Mouse (Mus musculus): ENCODE results near the gene Gm49416.

The Gm49416 gene

DNA sequence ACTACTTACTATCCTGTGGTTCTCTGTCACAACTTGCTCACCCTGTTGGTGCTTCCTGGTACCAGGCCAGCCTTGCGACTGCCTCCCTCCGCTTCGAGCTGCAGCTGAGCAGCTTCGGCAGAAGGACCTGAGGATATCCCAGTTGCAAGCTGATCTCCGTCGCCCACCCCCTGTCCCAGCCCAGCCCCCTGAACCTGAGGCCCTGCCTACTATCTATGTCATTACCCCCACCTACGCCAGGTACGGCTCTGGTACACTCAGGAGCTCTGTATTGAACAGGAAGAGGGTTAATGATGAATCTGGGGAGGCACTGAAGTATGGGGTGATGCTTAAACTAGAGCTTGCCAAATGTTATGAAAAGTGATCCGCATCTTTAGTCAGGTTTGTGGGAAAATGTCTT is 33.0 kb downstream of the Gm49416 start:
- no peak for DNase-seq

DNA sequence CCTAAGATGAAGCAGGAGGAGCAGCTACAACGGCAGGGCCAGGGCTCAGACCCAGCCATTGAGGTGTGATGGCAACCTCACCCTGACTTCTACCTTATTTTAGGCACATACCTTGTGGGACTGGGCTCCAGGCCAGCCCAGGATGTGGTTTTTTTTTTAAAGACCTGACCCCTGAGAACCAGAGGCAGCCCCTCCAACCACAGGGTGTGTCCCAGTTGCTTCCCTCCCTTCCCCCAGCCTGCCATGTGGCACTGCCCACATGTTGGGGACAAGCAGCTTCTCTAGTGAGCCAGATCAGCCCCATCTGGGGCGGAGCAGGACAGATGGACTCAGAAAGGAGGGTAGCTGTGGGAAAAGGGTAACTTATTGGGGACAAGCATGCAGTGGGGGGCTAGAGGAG is 38.0 kb downstream of the Gm49416 start:
- no peak for DNase-seq

DNA sequence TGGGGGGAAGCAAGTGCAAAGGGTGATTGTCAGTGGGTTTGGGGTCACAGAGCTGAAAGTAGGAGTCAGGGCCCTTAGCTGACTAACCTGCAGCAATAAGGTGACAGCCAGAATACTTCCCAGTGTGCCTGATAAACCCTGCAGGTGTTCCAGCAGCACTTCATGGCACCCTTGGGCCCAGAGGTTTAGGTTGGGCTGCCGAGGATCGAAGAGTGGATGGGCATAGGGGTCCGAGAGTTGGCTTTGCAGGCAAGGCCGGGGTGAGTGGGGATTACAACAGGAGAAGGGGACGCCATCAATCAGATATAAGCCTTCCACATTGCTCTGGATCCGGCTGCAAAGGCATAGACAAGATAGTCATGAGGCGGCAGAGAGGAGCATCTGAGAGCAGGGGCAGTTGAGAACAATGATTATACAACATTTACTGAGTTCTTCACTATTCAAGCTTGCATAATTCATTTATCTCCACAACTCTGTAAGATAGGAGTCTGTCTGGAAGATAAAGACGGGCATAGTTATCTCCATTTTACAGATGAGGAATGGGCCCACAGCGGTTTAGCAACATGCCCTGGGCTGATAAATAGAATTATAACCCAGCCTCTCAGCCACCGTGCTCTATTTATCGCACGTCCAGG is 39.3 kb downstream of the Gm49416 start:
- no peak for DNase-seq

GRCm38 (mm10) chr19:8928689-8929223 is 40.0 kb downstream of the Gm49416 start:
- DNase-seq, result no peak

DNA sequence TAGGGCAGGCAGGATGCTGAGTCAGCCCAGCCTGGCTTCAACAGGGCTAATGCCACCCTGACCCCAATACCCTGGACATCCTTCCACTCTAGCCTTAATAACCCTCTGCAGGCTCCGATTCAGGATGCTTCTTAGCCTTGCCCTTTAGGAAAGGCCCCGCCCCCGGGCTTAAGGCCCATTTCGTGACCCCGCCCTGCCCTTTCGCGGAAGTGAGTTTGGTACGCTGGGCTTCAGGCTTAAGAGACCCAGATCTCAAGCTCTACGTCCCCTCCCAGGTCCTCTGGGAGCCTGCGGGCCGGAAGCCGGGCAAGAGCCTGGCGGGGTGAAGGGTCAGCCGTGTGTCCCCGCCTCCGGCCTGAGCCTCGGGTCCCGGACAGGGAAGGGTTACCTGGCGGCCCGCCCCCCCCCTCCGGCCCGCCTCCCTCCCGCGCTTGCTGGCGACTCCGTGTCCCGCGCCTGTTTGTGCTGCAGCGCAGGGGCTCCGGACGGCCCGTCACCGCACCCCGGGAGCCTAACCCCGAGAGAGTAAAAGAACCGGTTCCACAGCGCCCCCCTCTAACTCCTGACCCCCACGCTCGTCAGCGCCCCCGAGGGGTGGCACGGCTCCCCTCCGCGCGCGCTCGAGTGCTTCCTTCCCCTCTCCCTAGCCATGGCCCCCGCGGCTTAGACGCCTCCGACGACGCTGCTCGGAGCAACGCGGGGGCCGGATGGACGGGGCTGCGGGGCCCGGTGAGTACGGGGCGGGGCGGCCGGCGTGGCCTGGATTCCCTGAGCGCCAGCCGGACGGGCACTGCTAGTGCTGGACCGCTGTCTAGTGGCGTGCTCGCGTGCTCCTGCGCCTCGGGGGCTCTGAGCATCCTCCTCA is 40.7 kb downstream of the Gm49416 start, which contains the start of the genes Rom1 and Eml3:
Rom1 (minus strand) TSS at position 133 of the 865 bp plus-strand sequence.
Eml3 (plus strand) TSS at position 329 of the 865 bp plus-strand sequence.
- DNase-seq, result peak; percentile 56

DNA sequence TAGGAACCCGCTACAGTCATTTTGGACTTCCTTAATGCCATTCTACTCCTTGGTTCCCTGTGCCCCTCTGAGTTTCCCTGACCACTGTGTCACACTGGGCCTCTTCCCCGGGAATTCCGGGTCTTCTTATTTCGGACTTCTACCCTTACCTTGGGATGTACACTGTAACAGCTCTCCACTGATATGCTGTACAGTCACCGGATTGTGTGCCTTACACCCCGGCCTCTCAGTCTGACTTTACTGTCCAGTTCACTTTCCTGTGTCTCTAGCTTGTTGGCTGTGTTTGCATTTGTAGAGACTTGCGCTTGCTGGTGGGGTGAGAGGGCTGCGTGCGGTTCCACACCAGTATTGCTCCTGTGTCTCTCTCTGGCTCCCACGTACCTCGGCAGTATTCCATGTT is 41.4 kb downstream of the Gm49416 start:
- no peak for DNase-seq

DNA sequence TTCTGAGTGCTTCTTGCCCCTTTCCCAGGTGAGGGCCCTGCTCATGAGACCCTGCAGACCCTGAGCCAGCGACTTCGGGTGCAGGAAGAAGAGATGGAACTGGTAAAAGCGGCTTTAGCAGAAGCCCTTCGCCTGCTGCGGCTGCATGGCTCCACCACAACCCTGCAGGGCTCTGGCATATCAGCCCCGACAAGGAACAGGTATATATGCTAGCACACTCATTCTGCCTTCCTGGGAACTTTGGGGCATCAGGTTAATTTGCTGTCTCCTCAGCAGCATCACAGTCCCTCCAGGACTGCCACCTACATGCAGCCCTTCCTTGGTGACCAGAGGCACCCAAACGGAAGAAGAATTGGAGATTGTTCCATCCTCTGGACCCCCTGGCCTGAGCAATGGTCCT is 42.0 kb downstream of the Gm49416 start:
- DNase-seq, result no peak

GRCm38 (mm10) chr19:8936736-8937135 is 48.0 kb downstream of the Gm49416 start:
- DNase-seq, result no peak

DNA sequence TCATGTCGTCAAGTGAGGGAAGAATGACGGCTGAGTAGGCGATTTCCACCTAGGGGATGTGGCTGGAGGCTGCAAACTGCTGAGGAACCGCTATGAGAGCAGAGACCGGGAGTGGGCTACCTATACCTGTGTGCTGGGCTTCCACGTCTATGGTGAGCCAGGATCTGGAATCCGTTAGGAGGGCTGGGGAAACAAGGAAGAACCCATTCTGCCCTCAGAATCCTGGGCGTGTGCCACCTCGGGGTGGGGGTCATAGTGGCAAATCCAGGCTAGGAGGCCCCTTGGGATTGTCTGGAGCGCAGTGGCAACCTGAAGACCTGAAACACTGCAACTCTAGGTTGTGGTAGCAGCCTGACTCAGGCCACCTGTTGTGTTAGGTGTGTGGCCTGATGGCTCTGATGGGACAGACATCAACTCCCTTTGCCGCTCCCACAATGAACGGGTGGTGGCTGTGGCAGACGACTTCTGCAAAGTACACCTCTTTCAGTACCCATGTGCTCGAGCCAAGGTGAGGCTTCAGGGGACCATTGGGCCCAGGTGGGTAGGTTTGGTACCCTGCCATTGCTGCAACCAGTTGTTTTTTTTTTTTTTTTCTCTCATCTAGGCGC is 51.9 kb downstream of the Gm49416 start:
- no peak for DNase-seq

DNA sequence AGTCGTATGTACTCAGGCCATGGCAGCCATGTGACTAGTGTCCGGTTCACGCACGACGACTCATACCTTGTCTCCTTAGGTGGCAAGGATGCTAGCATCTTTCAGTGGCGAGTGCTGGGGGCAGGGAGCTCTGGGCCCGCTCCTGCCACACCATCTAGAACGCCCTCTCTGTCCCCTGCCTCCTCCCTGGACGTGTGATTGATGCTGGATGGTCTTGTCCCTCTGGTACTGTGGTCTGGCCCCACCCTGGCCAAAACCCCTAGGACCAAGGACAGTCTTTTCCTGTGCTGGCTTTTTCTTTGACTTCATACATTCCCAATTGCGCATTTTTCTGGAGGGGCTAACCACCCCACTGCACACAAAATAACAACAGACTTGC is 52.4 kb downstream of the Gm49416 start:
- DNase-seq, result no peak

DNA sequence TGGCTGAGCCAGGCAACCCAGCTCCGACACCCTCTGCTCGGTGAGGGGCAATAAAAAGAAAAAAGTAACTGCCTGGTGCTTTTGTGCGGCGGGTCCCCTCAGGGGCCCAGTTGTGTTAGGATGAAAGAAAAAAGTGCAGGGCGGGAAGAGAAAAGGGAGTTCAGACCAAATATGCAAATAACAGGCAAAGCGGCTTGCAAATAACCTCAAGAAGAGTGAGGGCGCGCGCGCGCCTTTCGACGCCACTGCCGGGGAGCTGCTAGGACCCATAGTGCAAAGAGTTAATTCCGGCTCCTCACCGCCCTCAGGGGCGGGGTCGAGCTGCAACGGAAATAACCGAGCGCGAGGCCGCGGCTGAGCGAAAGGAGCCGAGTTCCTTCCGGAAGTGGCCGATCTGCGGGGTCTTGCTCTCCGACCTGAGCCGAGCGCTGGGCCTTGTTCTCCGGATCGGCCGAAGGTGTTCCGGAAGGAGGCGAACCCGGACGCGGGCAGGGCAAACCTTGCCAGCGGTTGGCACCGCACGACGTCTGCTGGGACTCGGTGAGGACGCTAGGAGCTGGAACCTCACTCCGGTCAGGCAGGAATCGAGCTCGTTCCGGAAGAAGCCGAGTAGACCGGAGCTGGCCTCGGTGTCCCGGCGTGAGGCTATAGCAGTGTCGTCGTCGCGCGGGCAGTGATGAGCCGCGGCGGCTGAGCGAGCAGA is 52.9 kb downstream of the Gm49416 start, which contains the start of gene Mta2:
Mta2 (plus strand) TSS at position 361 of the 703 bp plus-strand sequence.
- peak; percentile 91 for DNase-seq

DNA sequence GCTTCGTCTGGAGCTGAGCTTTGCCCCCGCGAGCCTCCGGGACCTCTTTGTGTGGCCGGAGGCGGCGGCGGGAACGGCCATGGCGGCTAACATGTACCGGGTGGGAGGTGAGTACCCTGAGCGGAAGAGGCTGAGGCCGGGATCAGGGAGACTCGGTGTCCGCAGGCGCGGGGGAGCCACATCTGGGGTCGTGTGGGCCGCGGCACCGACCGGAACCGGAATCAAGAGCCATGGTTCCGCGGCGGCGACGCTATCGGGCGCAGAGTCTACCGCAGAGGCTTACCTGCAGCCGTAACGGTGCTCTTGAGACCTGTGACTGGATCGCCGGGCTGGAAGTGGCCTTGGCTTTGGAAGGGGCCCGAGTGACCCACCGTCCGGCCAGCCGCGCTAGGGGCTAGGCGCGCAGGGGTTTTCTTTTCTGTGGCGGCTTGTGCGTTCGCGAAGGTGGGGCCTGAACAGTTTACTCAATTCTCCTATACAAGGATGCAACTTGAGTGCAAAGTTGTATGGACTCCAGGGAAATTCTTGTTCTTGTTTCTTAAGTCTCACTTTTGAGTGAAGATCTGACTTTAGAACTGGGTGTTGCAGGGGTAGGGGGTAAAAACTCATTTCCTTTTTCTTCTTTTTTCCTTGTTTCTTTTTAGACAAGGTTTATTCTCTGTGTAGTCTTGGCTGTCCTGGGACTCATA is 53.7 kb downstream of the Gm49416 start:
- DNase-seq, result peak; percentile 66

- no peak for DNase-seq
Observed at GRCm38 (mm10) chr19:8943047-8943446, 54.3 kb downstream of the Gm49416 start.

GRCm38 (mm10) chr19:8944062-8944461 is 55.3 kb downstream of the Gm49416 start:
- DNase-seq, result no peak

GRCm38 (mm10) chr19:8944750-8945149 is 56.0 kb downstream of the Gm49416 start:
- DNase-seq, result no peak
